Mouse (Mus musculus) MEL (cell line): Measurements from ENCODE around the gene Fbxl5. TPM values are rescaled to one million over a fixed set of nuclear protein-coding genes. Genes with fewer than 3 reads are reported as not detected.

Experiments used
- DNase-seq: peaks from one replicate; pipeline ENCODE4 v3.0.0; 2011; ENCODE audit warnings: low read depth, low spot score
- H3K27ac ChIP-seq: 2 replicates; pipeline ENCODE4 v1.5.1; 2012; ENCODE audit warnings: low read depth, mild to moderate bottlenecking, control low read depth, low read length, moderate library complexity; ENCODE audit not compliant: control insufficient read depth
- H3K27me3 ChIP-seq, 2 experiments: fragments of 150-350 bp in 1 of 2; sonication (generic) in 1 of 2; 2 replicates each; pipeline ENCODE4 v1.6.1; 2012; ENCODE audit warnings: low read length in 2 of 2, mild to moderate bottlenecking in 2 of 2, improper control_type of control experiment in 1 of 2, moderate library complexity in 1 of 2; ENCODE audit not compliant: insufficient read depth in 2 of 2, control insufficient read depth in 1 of 2
- H3K36me3 ChIP-seq, 2 experiments: 2 replicates each; pipeline ENCODE4 v1.6.1; 2012 to 2014; ENCODE audit warnings: low read length in 2 of 2, improper control_type of control experiment in 1 of 2, inconsistent platforms in 1 of 2, mild to moderate bottlenecking in 1 of 2; ENCODE audit not compliant: insufficient read depth in 2 of 2, control insufficient read depth in 1 of 2
- H3K4me1 ChIP-seq, 2 experiments: fragments of 150-350 bp in 1 of 2; sonication (generic) in 1 of 2; 2 replicates each; pipeline ENCODE4 v1.6.1; 2012; ENCODE audit warnings: low read length in 2 of 2, improper control_type of control experiment in 1 of 2, mild to moderate bottlenecking in 1 of 2; ENCODE audit not compliant: insufficient read depth in 2 of 2, control insufficient read depth in 1 of 2
- H3K4me3 ChIP-seq, 2 experiments: fragments of 150-350 bp in 1 of 2; sonication (generic) in 1 of 2; 2 replicates each; pipeline ENCODE4 v1.5.1; 2012; ENCODE audit warnings: low read depth in 2 of 2, low read length in 2 of 2, mild to moderate bottlenecking in 2 of 2, moderate library complexity in 2 of 2, control low read depth in 1 of 2, improper control_type of control experiment in 1 of 2; ENCODE audit not compliant: control insufficient read depth in 1 of 2, insufficient read depth in 1 of 2
- H3K79me2 ChIP-seq: 2 replicates; pipeline ENCODE4 v1.6.1; 2012; ENCODE audit warnings: mild to moderate bottlenecking, low read length, moderate library complexity; ENCODE audit not compliant: control insufficient read depth, poor library complexity, insufficient read depth
- H3K9ac ChIP-seq: 2 replicates; pipeline ENCODE4 v1.6.1; 2012; ENCODE audit warnings: low read depth, mild to moderate bottlenecking, control low read depth, low read length, moderate library complexity; ENCODE audit not compliant: control insufficient read depth, poor library complexity, severe bottlenecking
- H3K9me3 ChIP-seq: fragments of 150-350 bp; sonication (generic); replicated peaks from 2 replicates; pipeline ENCODE4 v1.6.1; 2012; ENCODE audit warnings: mild to moderate bottlenecking, low read length, improper control_type of control experiment, moderate library complexity; ENCODE audit not compliant: insufficient read depth
- BHLHE40 ChIP-seq: IDR thresholded peaks from 2 replicates; pipeline ENCODE4 v1.6.1; 2012; ENCODE audit warnings: low read depth, mild to moderate bottlenecking, inconsistent platforms, low read length, improper control_type of control experiment, borderline replicate concordance
- CHD1 ChIP-seq: IDR thresholded peaks from 2 replicates; pipeline ENCODE4 v1.6.1; 2012; ENCODE audit warnings: low read depth, mild to moderate bottlenecking, inconsistent platforms, low read length, improper control_type of control experiment
- CHD2 ChIP-seq: IDR thresholded peaks from 2 replicates; pipeline ENCODE4 v1.6.1; 2011; ENCODE audit warnings: low read length, improper control_type of control experiment
- CTCF ChIP-seq, 3 experiments: IDR thresholded peaks in 2 of 3; conservative IDR thresholded peaks in 1 of 3; 2 replicates each; pipeline ENCODE4 v1.5.1; 2011 to 2012; ENCODE audit warnings: low read length in 3 of 3, low read depth in 2 of 3, mild to moderate bottlenecking in 2 of 3, improper control_type of control experiment in 1 of 3, inconsistent platforms in 1 of 3, mixed read lengths in 1 of 3, moderate library complexity in 1 of 3; ENCODE audit not compliant: control insufficient read depth in 1 of 3, insufficient read depth in 1 of 3, poor library complexity in 1 of 3, severe bottlenecking in 1 of 3
- E2F4 ChIP-seq: IDR thresholded peaks from 2 replicates; pipeline ENCODE4 v1.6.1; 2011; ENCODE audit warnings: low read depth, low read length, improper control_type of control experiment, borderline replicate concordance
- ETS1 ChIP-seq: IDR thresholded peaks from 2 replicates; pipeline ENCODE4 v1.6.1; 2012; ENCODE audit warnings: low read depth, mild to moderate bottlenecking, inconsistent platforms, low read length, improper control_type of control experiment, moderate library complexity
- GATA1 ChIP-seq: IDR thresholded peaks from 2 replicates; pipeline ENCODE4 v1.6.1; 2011; ENCODE audit warnings: low read depth, low read length, improper control_type of control experiment
- HCFC1 ChIP-seq: IDR thresholded peaks from 2 replicates; pipeline ENCODE4 v1.6.1; 2012; ENCODE audit warnings: low read depth, mild to moderate bottlenecking, inconsistent platforms, low read length, improper control_type of control experiment, moderate library complexity
- JUND ChIP-seq: IDR thresholded peaks from 2 replicates; pipeline ENCODE4 v1.6.1; 2011; ENCODE audit warnings: low read depth, mild to moderate bottlenecking, improper control_type of control experiment, low read length
- MAFK ChIP-seq: IDR thresholded peaks from 2 replicates; pipeline ENCODE4 v1.6.1; 2011; ENCODE audit warnings: low read depth, mild to moderate bottlenecking, low read length, improper control_type of control experiment, borderline replicate concordance
- MXI1 ChIP-seq: IDR thresholded peaks from 2 replicates; pipeline ENCODE4 v1.6.1; 2011; ENCODE audit warnings: mild to moderate bottlenecking, low read depth, low read length, improper control_type of control experiment
- MYC ChIP-seq: IDR thresholded peaks from 2 replicates; pipeline ENCODE4 v1.6.1; 2011; ENCODE audit warnings: low read depth, mild to moderate bottlenecking, low read length, improper control_type of control experiment, moderate library complexity
- NELFE ChIP-seq: IDR thresholded peaks from 2 replicates; pipeline ENCODE4 v1.6.1; 2011; ENCODE audit warnings: low read depth, low read length, improper control_type of control experiment
- POLR2A ChIP-seq, 2 experiments: IDR thresholded peaks; 2 replicates each; pipeline ENCODE4 v1.6.1; 2011 to 2012; ENCODE audit warnings: low read length in 2 of 2, mild to moderate bottlenecking in 2 of 2, control low read depth in 1 of 2, improper control_type of control experiment in 1 of 2, low read depth in 1 of 2, moderate library complexity in 1 of 2; ENCODE audit not compliant: control insufficient read depth in 1 of 2, insufficient read depth in 1 of 2, poor library complexity in 1 of 2
- RAD21 ChIP-seq: IDR thresholded peaks from 2 replicates; pipeline ENCODE4 v1.6.1; 2011; ENCODE audit warnings: mild to moderate bottlenecking, low read depth, low read length, improper control_type of control experiment
- RCOR1 ChIP-seq: IDR thresholded peaks from 2 replicates; pipeline ENCODE4 v1.6.1; 2012; ENCODE audit warnings: low read depth, mild to moderate bottlenecking, inconsistent platforms, low read length, improper control_type of control experiment
- SMC3 ChIP-seq: IDR thresholded peaks from 2 replicates; pipeline ENCODE4 v1.6.1; 2011; ENCODE audit warnings: low read depth, low read length, improper control_type of control experiment
- TAL1 ChIP-seq: IDR thresholded peaks from 2 replicates; pipeline ENCODE4 v1.6.1; 2012; ENCODE audit warnings: mild to moderate bottlenecking, inconsistent platforms, low read length, moderate library complexity, mixed read lengths
- TCF12 ChIP-seq: IDR thresholded peaks from 2 replicates; pipeline ENCODE4 v1.6.1; 2014; ENCODE audit warnings: low read depth, mild to moderate bottlenecking, inconsistent platforms, low read length, improper control_type of control experiment, moderate library complexity
- USF1 ChIP-seq: IDR thresholded peaks from 2 replicates; pipeline ENCODE4 v1.6.1; 2014; ENCODE audit warnings: low read depth, mild to moderate bottlenecking, inconsistent platforms, low read length, improper control_type of control experiment, moderate library complexity
- USF2 ChIP-seq, 2 experiments: IDR thresholded peaks; 2 replicates each; pipeline ENCODE4 v1.6.1; 2011 to 2012; ENCODE audit warnings: improper control_type of control experiment in 2 of 2, low read length in 2 of 2, borderline replicate concordance in 1 of 2, inconsistent platforms in 1 of 2, low read depth in 1 of 2, mild to moderate bottlenecking in 1 of 2; ENCODE audit not compliant: insufficient read depth in 1 of 2
- ZC3H11A ChIP-seq: IDR thresholded peaks from 2 replicates; pipeline ENCODE4 v1.6.1; 2012; ENCODE audit warnings: low read depth, mild to moderate bottlenecking, inconsistent platforms, low read length, improper control_type of control experiment
- ZKSCAN1 ChIP-seq: IDR thresholded peaks from 2 replicates; pipeline ENCODE4 v1.6.1; 2012; ENCODE audit warnings: low read depth, mild to moderate bottlenecking, inconsistent platforms, low read length, improper control_type of control experiment, moderate library complexity
- ZMIZ1 ChIP-seq: IDR thresholded peaks from 2 replicates; pipeline ENCODE4 v1.6.1; 2012; ENCODE audit warnings: low read depth, mild to moderate bottlenecking, inconsistent platforms, low read length, improper control_type of control experiment, moderate library complexity
- ZNF384 ChIP-seq: IDR thresholded peaks from 2 replicates; pipeline ENCODE4 v1.6.1; 2012; ENCODE audit warnings: low read depth, mild to moderate bottlenecking, inconsistent platforms, low read length, improper control_type of control experiment
- polyA plus RNA-seq, 2 experiments: library from polyadenylated mRNA; stranded (reverse) in 1 of 2; unstranded in 1 of 2; fragments of >175 nt in 1 of 2; fragments of >200 nt in 1 of 2; gene quantifications; 2 replicates each; pipeline versions ENCODE4 v1.2.1 to v1.2.4; 2012; ENCODE audit warnings: low replicate concordance in 2 of 2, low read depth in 1 of 2; ENCODE audit not compliant: insufficient read length in 2 of 2, insufficient read depth in 1 of 2, missing spikeins in 1 of 2
- total RNA-seq: library from RNA; depleted of rRNA; stranded (reverse); fragments of 300-350 nt; gene quantifications from 2 replicates; pipeline ENCODE4 v1.2.3, GENCODE M21; 2012

Fbxl5 gene
- total and polyA plus RNA-seq, 3 experiments: 22.8 to 25.7 TPM; not detected in 1

GRCm38 (mm10) chr5:43868253-43868652, 46.8 kb upstream of the Fbxl5 start, which contains the start of gene Cd38:
TSS of gene Cd38 (plus strand) at chr5:43868553.
- no peaks in the 10 kb centered on the region for H3K36me3 ChIP-seq
- no peaks in the 10 kb centered on the region for H3K79me2 ChIP-seq
- no peak within 1 kb of the TSS for H3K27ac ChIP-seq
- H3K27me3 ChIP-seq: no peaks in the 10 kb centered on the region
- TF ChIP-seq NELFE: no peak
- TF ChIP-seq RAD21: no peak
- TF ChIP-seq CHD1: no peak
- no peak for TF ChIP-seq HCFC1
- no peak for TF ChIP-seq MXI1
- TF ChIP-seq JUND: no peak
- TF ChIP-seq SMC3: no peak
- TF ChIP-seq, all 39 proteins: peak for 0
- Histone ChIP-seq H3K9ac (no peak within 1 kb of the TSS), H3K4me1 (no peaks in the 10 kb centered on the region; a peak in 1 of 4 replicates), H3K9me3 (no peaks in the 10 kb centered on the region), H3K4me3 (no peak within 1 kb of the TSS)
- DNase-seq: no peak

- no peak for DNase-seq
Measured at GRCm38 (mm10) chr5:43865316-43865715, 43.9 kb upstream of the Fbxl5 start.

GRCm38 (mm10) chr5:43863642-43864041, 42.2 kb upstream of the Fbxl5 start:
- DNase-seq: no peak
- Histone ChIP-seq H3K9ac (no peak overlapping the region), H3K4me1 (peaks cover 0 to 4% of the 10 kb centered on the region in 2 experiments; a peak in 1 of 4 replicates), H3K27ac (no peak overlapping the region), H3K9me3 (no peaks in the 10 kb centered on the region), H3K4me3 (no peak overlapping the region), H3K36me3 (no peaks in the 10 kb centered on the region), H3K79me2 (no peaks in the 10 kb centered on the region), H3K27me3 (no peaks in the 10 kb centered on the region; a peak in 1 of 4 replicates)
- no peak for TF ChIP-seq TCF12
- TF ChIP-seq ZC3H11A: no peak
- no peak for TF ChIP-seq ZKSCAN1
- TF ChIP-seq MYC: no peak
- TF ChIP-seq POLR2A (IDR thresholded peaks at IDR 0.05; ENCODE audit: control insufficient read depth in 1 of 2, insufficient read depth in 1 of 2, low read depth in 1 of 2, low read length in 2 of 2, poor library complexity in 1 of 2): no peak
- TF ChIP-seq ETS1: no peak
- no peak for TF ChIP-seq CHD2
- no peak for TF ChIP-seq CHD1
- no peak for TF ChIP-seq BHLHE40
- TF ChIP-seq HCFC1: no peak

More at GRCm38 (mm10) chr5:43865316-43865715, 43.9 kb upstream of the Fbxl5 start:
- no peak overlapping the region for H3K9ac ChIP-seq
- TF ChIP-seq E2F4 (no peak), GATA1 (no peak), ZMIZ1 (no peak), ZC3H11A (no peak), USF2 (IDR thresholded peaks at IDR 0.05; ENCODE audit: borderline replicate concordance in 1 of 2, insufficient read depth in 1 of 2, low read depth in 1 of 2, low read length in 2 of 2) (no peak), RCOR1 (no peak), USF1 (no peak), NELFE (no peak), MXI1 (no peak), TAL1 (no peak), ZKSCAN1 (no peak), MAFK (no peak), JUND (no peak), CTCF (IDR thresholded peaks at IDR 0.05 in 2 of 3, conservative IDR thresholded peaks at IDR 0.05 in 1 of 3; ENCODE audit: control insufficient read depth in 1 of 3, insufficient read depth in 1 of 3, low read depth in 2 of 3, low read length in 3 of 3, poor library complexity in 1 of 3, severe bottlenecking in 1 of 3) (no peak), ZNF384 (no peak), HCFC1 (no peak)
- H3K4me3 ChIP-seq: no peak overlapping the region
- H3K27ac ChIP-seq: no peak overlapping the region
- no peaks in the 10 kb centered on the region for H3K9me3 ChIP-seq
- no peaks in the 10 kb centered on the region for H3K4me1 ChIP-seq
- H3K27me3 ChIP-seq: no peaks in the 10 kb centered on the region; a peak in 1 of 4 replicates
- H3K36me3 ChIP-seq: no peaks in the 10 kb centered on the region
- no peaks in the 10 kb centered on the region for H3K79me2 ChIP-seq
